9 mouse cellular contexts compared by ENCODE assay signal in the genomic region with DNA sequence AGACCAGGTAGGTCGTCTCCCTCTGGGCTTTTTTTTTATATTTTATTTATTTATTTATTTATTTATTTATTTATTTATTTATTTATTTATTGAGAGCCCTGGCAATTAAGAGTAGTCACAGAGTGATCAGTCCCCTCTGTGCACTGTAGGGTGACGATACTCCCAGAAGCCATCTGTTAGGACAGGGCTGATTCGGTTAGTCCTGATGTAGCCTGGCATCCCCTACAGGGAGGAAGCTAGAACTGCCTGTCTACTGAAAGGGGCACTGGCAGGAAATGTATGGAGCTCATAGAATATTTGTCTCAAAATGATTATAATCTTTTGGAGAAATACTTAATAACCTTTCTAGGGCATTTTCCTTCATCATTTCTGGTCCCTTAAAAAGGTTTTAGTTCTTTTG.
A peak's percentile ranks its signal among the peaks of the same experiment; 100 is the strongest.
DNase-seq lines count a peak whose midpoint lies in the region; ATAC-seq and TF ChIP-seq lines count a peak whose summit lies in the region.
"Had no signal": no experiment of that assay in that cellular context is flagged by ENCODE, and none has a peak within 500 bp of the region (broad histone marks: within the 10 kb centered on the region; RNA-seq: fewer than 3 reads in every experiment).

No protein-coding gene starts in this region.

- no peaks in the 10 kb centered on the region for H3K27me3 ChIP-seq in kidney, postnatal 0 days (ENCODE audit: insufficient read depth, low read length)
- no peaks in the 10 kb centered on the region for H3K27me3 ChIP-seq in embryonic facial prominence, embryonic 14.5 days (replicated peaks; ENCODE audit: control insufficient read depth, insufficient read depth, low read length)

- no peak overlapping the region for H3K4me3 ChIP-seq in kidney, postnatal 0 days (replicated peaks; ENCODE audit: low read depth, low read length)
- H3K4me3 ChIP-seq in embryonic facial prominence, embryonic 14.5 days (ENCODE audit: low read depth, low read length) = no peak overlapping the region

- H3K27ac ChIP-seq in kidney, postnatal 0 days = no peak overlapping the region
- no peak overlapping the region for H3K27ac ChIP-seq in embryonic facial prominence, embryonic 14.5 days (replicated peaks; ENCODE audit: low read depth, low read length)

- WGBS in kidney, postnatal 0 days = 83% methylated on average over 3 of the region's 3 CpGs
- WGBS in embryonic facial prominence, embryonic 14.5 days = 77% methylated on average over 3 of the region's 3 CpGs

- DNase-seq in cerebellum, postnatal 10 days = peak; percentile 54 to 60
- DNase-seq in cerebellum, postnatal 4 days (ENCODE audit: low spot score in 2 of 2) = no peak
- DNase-seq in kidney, postnatal 0 days (ENCODE audit: low spot score) = peak; percentile 6
- DNase-seq in kidney, adult 9 months = no peak
- DNase-seq in 416B (ENCODE audit: low read depth) = peak; percentile 84
- DNase-seq in embryonic facial prominence, embryonic 14.5 days (ENCODE audit: low spot score) = peak; percentile 42
- no peak for DNase-seq in layer of hippocampus, postnatal 10 days (ENCODE audit: low spot score in 2 of 2)
- DNase-seq in kidney, postnatal 36 days = no peak
- DNase-seq: kidney, adult 2 months had no signal

- H3K4me1 ChIP-seq in kidney, postnatal 0 days (replicated peaks; ENCODE audit: insufficient read depth, low read length) = no peaks in the 10 kb centered on the region
- H3K4me1 ChIP-seq in embryonic facial prominence, embryonic 14.5 days (ENCODE audit: control insufficient read depth, insufficient read depth, low read length) = peaks cover 8% of the 10 kb centered on the region

- H3K9ac ChIP-seq in kidney, postnatal 0 days (ENCODE audit: low read depth, low read length) = no peak overlapping the region
- H3K9ac ChIP-seq in embryonic facial prominence, embryonic 14.5 days (ENCODE audit: low read depth, low read length) = no peak overlapping the region

- no peaks in the 10 kb centered on the region for H3K9me3 ChIP-seq in kidney, postnatal 0 days (replicated peaks; ENCODE audit: low read length)
- H3K9me3 ChIP-seq in embryonic facial prominence, embryonic 14.5 days (ENCODE audit: control insufficient read depth, low read length) = no peaks in the 10 kb centered on the region

- peak; percentile 16; the same call in 1 of the 2 replicates for TF ChIP-seq CTCF in kidney, postnatal 0 days (IDR thresholded peaks at IDR 0.05; ENCODE audit: low read depth)

- H3K4me2 ChIP-seq in kidney, postnatal 0 days (ENCODE audit: low read length) = no peak overlapping the region
- H3K4me2 ChIP-seq in embryonic facial prominence, embryonic 14.5 days (ENCODE audit: low read depth, low read length) = no peak overlapping the region

- ATAC-seq in kidney, postnatal 0 days (replicated peaks; ENCODE audit: low FRiP score, low read depth) = 0 out of 2 replicates have a peak, but pooled peaks have one; percentile 50
- no peak for ATAC-seq in embryonic facial prominence, embryonic 14.5 days (ENCODE audit: low read depth)

- H3K36me3 ChIP-seq in kidney, postnatal 0 days (ENCODE audit: insufficient read depth, low read length) = no peaks in the 10 kb centered on the region
- no peaks in the 10 kb centered on the region for H3K36me3 ChIP-seq in embryonic facial prominence, embryonic 14.5 days (ENCODE audit: control insufficient read depth, insufficient read depth, low read length)

Comparison
In these comparisons a context has a peak if more than half of its experiments do, and no peak if none do; other contexts are left out.
1. DNase-seq: peak in cerebellum, postnatal 10 days (2 of 2), kidney, postnatal 0 days (single experiment), 416B (single experiment) and embryonic facial prominence, embryonic 14.5 days (single experiment); none in cerebellum, postnatal 4 days (0 of 2), kidney, adult 9 months (single experiment), layer of hippocampus, postnatal 10 days (0 of 2) and kidney, postnatal 36 days (0 of 2).